Mouse (Mus musculus) large intestine, adult 2 months (tissue): Measurements from ENCODE around the gene Fam69a. TPM values are rescaled to one million over a fixed set of nuclear protein-coding genes. Genes with fewer than 3 reads are reported as not detected.
"Not testable (repeated sequence)": the region's sequence is repeated elsewhere in the genome, so short reads cannot be mapped to it uniquely, and the experiment has no call there.

ENCODE experiments used
- DNase-seq: peaks from one replicate; pipeline ENCODE4 v3.0.0-alpha.2; 2012; ENCODE audit warnings: low read depth, low spot score
- WGBS: fragments of 180-500 bp; shearing (Covaris S2); methylation state at CpG from one replicate; pipeline ENCODE4 v1.1.7; 2018; 5-methylcytosine and 5-hydroxymethylcytosine counted together
- polyA plus RNA-seq: library from polyadenylated mRNA; depleted of rRNA; stranded (reverse); fragments of >200 nt; gene quantifications from 2 replicates; pipeline ENCODE4 v1.2.3, GENCODE M21; 2012; rRNA removed

The Fam69a gene
- 1.8 and 2.5 TPM in 2 replicates for polyA plus RNA-seq

DNA sequence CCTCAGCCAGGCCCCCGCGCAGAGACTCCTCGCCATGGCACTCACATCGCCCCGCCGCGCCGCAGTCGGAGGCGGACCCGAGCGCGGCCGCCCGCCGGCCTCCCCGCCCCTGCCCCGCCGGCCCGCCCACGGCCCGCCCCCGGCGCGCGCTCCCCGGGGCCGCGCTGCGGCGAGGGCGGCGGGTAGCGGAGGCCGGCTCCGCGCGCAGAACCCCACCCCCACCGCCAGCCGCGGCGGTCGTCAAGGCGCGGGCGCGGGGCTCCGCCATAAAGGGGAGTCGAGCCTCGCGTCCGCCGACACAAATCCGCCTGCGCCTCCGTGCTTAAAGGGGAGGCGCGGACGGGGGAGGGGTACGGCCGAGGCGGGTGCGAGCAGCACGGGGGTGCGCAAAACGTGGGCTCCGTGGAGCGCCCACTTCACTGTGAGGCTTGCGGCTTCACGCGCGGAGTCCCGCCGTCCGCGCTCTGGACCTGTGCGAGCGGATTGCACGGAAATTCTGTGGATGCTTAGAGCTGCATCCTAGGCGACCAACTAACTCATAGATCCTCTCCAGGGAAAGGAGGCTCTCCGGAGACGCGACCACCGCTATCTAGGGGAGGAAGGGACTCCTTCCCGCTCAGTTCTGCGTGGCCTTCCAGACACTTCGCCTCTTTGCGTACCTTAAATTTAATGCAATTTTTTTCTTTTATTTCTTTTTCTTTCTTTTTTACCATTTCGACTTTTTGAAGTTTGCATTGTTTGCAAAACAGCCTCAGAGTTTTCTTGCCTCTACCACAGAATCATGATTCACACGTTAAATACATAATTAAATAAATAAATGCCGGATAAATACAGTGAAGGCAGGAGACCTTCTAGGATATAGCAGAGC is at the start of gene Fam69a:
Fam69a (minus strand) TSS at position 119 of the 868 bp plus-strand sequence.
- WGBS: under 1% methylated on average over 89 of the region's 91 CpGs
- no peak for DNase-seq

DNA sequence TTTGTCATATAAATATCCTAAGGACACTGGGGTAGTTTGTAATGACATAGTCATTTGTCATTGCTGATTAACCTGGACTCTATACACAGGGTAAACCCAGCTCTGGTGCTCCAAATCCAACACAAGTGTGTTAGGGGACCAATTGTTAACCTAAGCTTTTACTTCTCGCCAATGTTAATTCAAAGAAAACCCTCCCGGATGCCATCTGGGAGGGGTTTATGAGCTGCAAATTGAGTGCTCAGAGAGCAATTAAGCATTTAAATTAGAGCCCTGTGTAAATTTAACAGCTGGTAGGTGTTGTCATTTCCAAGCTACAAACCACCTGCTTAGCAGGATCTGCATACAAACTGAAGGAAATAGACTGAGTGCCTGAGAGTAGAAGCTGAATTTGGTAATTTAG is 48.6 kb upstream of the Fam69a start:
- 5% methylated on average over 2 of the region's 2 CpGs for WGBS
- DNase-seq: no peak

DNA sequence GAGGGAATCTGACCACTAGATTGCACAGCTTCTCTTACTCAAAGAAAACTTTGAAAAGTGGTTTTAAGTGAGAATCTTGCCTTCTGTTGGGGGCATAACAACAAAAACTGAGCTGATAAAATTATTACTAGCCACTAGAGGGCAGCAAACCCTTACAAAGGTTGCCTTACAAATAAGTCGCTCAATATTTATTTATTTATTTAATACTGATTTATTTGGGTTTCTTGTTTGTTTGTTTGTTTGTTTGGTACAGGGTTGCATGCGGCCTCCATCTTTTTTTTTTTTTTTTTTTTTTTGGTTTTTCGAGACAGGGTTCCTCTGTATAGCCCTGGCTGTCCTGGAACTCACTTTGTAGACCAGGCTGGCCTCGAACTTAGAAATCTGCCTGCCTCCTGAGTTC is 47.3 kb upstream of the Fam69a start:
- DNase-seq: no peak
- 31% methylated on average over 4 of the region's 4 CpGs for WGBS

DNA sequence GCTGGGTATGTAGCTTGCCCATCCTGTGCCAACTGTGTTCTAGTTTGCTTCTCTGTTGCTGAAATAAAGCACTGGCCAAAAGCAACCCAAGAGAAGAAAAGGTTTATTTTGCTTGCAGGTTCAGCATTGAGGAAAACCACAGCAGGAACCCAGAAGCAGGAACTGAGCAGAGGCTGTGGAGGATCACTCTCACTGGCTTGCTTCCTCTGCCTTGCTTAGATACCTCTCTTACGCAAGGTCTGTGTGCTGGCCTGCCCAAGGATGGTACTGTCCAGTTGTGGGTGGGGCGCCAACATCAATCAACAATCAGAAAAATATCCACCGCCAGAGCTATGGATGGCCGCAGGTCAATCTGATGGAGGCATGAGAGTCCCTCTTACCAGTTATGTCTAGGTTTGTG is 44.4 kb upstream of the Fam69a start:
- whole genome bisulfite sequencing: 88% methylated on average over 4 of the region's 4 CpGs
- no peak for DNase-seq

DNA sequence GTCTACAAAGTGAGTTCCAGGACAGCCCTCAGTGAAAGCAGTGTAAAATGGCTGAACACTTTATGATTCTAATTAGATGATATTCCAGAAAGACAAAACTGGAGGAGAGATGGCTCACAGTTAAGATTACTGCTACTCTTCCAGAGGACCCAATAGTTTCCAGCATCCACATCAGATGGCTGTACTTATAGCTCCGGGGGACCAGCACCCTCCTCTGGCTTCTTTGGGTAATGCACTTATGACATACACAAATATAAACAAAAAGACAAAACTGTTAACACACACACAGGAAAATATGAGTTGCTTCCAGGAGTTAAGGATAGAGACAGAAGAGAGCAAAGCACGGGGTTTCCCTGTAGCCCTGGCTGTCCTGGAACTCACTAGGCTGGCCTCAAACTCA is 43.1 kb upstream of the Fam69a start:
- DNase-seq: no peak
- WGBS: 74% methylated on average over 2 of the region's 2 CpGs

DNA sequence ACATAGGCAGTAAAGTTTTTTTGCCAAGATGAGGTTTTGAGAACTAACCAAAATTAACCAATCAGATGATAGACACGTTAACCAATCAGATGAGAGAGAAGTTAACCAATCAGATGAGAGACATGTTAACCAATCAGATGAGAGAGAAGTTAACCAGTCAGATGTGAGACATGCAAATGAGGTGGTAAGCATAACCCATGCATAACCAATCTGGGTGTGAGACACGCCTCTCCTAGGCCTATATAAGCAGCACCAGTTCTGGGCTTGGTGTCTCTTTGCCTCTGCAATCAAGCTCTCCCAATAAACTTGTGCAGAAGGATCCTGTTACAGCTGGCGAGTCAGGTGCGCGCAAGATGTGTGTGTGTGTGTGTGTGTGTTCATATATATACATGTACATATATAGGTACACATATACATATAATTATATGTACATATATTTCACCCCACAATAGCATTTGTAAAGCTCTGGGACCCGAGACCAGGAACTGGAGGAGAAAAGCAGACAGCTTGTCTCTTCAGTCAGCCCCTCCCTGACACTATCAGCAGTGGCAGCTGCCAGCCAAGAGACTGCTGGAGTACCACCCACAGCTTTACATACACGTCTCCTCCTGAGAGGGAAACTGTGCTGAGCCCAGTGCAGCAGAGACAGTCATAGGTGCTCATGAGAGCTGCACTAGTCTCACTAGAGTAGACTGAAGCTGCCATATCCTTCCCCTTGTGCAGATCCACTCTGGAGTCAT is 42.1 kb upstream of the Fam69a start:
- 89% methylated on average over 7 of the region's 7 CpGs for WGBS
- DNase-seq: not testable (repeated sequence)

DNA sequence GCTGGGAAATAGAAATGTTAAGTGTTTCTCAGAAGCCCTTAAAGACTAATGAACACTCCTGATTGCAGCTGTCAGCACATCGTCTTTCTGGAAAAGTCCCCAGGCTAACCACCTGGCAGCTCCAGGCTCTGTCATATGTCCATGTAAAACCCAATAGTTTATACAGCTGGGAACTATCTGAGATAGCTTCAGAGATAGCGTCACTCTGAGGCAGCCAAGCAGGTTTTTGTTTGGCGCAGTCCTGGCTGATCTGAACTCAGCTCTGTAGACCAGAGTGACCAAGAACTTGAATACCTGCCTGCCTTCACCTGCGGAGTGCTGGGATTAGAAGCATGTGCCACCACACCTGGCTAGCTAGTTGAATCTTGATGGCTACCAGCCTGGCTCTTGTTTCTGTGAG is 41.3 kb upstream of the Fam69a start:
- WGBS: 67% methylated on average over 4 of the region's 4 CpGs
- no peak for DNase-seq

DNA sequence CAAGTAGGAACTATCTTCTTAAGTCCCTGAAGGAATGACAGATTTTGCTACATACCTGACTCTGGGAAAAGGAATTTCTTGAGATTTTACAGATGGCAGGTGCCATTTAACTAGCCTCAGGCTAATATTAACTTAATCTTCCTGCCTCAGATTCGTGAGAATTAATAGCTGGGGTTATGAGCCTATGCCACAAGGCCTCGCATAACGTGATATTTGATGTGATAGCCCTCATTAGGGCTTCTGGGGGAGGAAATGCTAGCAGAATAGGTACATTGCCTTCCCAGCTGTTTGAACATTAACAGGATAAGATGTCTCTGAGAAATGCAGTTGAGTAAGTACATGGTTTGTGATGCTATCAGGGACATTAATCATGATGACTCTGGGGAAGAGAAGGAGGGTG is 34.5 kb upstream of the Fam69a start:
- WGBS: 60% methylated on average over 3 of the region's 3 CpGs
- no peak for DNase-seq

DNA sequence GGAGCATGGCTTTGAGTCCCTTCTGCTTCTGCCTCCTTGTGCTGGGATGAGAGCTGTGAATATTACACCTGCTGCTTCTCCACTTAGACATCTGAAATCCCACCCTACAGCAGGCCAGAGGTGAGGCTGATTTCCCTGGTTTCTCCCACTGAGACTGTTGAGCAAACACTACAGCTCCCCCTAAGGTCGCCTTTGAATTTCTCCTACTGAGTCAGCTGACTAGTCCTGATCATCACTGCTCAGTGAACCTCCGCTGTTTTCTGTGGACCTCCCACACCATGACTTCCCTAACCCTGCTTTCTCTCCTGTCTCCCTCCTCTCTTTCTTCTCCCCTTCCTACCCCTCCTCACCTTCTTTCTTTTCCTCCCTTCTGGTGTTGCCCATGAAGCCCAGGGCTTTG is 32.5 kb upstream of the Fam69a start:
- no peak for DNase-seq
- 38% methylated on average over 2 of the region's 2 CpGs for WGBS

DNA sequence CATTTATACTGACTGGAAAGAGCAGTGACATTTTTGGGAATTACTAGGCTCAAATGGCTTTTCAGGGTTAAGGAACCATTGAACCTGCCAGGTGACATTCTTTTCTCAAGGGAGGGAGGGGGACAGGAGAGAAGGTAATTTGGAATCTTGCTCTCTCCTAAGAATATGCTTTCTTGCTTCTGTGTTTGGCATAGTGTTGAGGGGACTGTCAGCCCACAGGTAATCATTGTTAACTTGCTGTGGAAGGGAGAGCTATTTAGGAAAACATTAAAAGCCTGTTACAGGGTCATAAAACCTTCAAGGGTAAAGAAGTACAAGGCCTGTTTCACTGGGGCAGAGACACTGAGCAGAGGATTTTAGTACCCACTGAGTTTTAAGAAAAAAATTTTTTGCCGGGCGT is 30.3 kb upstream of the Fam69a start:
- DNase-seq: no peak
- 47% methylated on average over 2 of the region's 2 CpGs for WGBS

DNA sequence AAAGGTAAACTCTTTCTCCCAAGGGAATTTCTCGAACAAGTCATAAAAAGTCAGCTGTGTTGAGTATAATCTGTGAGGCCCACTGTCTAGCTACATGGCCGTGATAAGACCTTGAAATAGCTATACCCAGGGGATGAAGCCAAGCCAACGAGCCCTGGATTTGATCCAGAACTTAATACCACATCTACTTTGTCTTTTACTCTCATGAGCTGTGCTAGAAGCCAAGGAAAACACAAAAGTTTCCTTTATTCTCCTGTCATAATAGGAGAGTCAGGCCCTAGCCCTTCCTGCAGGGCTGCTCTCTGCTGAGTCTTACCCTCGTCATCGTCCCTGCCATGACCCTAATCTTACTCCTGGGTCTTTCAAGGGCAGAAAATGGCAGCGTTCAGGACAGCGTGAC is 28.5 kb upstream of the Fam69a start:
- WGBS: 31% methylated on average over 7 of the region's 7 CpGs
- DNase-seq: no peak

DNA sequence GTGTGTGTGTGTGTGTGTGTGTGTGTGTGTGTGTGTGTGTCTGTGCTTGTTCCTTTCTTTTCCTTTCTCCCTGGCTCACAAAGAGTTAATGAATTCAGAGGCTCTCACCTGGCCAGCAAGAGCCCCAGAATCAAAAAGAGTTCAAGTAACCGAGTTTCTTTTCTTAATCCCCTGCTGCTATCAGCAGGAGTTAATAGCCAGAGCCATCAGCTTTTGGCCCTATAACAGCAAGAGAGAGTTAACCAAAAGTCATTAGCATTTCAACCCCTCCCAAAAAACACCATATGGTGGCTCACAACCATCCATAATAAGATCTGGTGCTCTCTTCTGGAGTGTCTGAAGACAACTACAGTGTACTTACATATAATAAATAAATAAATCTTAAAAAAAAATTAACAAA is 27.3 kb upstream of the Fam69a start:
- WGBS: 68% methylated on average over 1 of the region's 1 CpGs
- DNase-seq: no peak

DNA sequence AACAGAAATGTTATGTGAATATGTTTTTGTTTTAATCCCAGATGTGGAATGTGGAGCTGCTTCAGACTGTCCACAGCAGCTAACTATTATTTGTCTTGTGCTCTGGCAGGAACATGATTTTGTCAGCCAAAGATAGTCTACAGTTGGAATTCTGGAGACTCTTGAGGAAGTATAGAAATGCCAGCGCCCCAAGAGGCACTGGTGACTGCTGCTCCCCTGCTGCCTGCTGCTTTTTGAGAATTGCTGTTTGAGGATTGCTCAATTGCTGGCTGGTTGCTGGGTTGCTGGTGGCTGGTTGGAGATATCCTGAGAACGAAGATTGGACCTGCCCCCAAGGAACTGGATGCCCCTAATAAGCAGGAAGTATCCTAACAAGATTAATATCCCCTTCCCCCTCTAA is 22.8 kb upstream of the Fam69a start:
- DNase-seq: no peak
- 26% methylated on average over 2 of the region's 2 CpGs for WGBS

DNA sequence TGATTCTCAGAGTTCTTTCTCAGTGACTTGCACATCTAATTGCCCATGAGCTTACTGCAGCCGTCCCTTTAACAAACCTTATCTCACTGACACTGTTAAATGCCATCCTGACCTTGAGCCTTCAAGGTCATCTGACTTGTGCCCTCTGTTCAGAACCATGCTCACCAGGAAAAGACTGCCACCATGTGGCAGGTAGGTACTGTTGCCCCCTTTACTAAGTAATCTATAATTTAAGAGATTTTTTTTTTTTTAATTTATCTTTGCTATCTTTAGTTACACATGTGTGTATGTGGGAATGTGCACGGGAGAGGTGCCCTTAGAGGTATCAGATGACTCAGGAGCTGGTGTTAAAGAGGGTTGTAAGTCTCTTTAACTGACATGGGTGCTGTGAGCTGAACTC is 18.2 kb upstream of the Fam69a start:
- WGBS: 12% methylated on average over 2 of the region's 2 CpGs

DNA sequence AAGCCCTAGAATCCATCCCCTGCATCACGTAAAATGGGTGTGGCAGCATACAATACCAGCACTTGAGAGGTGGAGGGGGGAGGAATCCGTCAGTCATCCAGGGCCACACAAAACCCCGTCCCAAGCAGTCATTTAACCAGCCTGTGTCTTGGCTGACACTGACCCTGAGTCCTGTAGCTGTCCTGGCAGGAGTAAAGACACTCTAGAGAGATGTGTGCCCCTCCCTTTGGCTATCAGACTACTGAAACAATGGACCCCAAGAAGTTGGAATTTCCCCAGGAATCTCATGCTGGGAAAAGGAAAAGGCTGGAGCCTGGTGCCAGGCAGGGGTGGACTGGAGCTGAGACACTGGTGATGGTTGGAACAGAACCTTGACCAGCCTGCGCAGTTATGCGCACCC is 15.8 kb upstream of the Fam69a start:
- 60% methylated on average over 5 of the region's 5 CpGs for WGBS
- no peak for DNase-seq

More for the DNA sequence above, 18.2 kb upstream of the Fam69a start:
- no peak for DNase-seq

DNA sequence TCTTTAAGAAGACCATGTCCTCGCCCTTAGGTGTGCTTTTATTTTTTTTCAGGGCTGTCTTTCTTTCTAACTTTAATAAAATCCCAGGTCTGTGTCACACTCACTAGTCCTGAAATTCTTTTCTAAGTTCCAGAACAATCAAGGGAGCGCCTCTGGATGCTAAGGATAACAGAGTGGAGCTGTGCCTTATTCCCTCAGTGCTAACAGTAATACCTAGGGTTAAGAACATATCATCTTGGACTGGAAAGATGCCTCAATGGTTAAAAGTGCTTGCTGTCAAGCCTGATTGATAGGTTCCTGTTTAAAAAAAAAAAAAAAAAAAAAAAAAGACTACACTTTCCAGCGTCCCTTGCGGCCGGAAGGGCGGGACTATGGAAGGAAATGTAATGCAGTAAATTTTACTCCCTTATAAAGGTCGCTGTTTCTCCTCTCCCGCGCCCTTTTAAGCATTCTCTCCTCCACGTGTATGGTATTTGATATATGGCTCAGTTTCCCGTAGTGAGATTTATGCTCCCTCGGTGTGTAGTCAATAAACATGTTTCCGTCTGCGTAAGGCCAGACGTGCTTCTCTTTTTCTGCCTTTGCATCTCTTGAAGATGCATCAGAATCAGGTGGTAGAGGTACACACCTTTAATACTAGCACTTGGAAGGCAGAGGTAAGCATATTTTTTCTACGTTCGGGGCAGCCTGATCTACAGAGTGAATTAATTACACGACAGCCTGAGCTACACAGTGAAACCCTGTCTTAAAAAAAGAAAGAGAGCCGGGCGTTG is 14.1 kb upstream of the Fam69a start:
- DNase-seq: no peak
- 13% methylated on average over 20 of the region's 20 CpGs for WGBS

DNA sequence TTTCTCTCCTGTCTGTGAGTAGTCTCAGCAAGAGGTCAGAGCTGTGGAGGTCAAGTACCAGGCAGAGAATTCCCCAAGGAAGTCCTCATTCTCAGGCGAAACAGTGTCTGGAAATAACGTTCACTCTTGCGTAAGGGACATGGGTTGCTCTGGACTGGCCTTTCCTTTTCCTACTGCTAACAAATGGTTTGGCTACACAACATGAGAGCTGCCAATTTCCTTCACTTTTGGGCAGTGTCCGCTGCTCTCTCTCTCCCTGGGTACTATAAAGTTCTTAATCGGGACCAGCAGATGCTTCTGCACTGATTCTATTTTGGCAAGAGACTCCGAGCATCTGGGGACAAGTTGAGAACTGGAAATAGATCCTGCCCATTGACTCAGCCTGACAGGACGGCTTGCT is 10.8 kb upstream of the Fam69a start:
- 47% methylated on average over 7 of the region's 7 CpGs for whole genome bisulfite sequencing
- DNase-seq: no peak

DNA sequence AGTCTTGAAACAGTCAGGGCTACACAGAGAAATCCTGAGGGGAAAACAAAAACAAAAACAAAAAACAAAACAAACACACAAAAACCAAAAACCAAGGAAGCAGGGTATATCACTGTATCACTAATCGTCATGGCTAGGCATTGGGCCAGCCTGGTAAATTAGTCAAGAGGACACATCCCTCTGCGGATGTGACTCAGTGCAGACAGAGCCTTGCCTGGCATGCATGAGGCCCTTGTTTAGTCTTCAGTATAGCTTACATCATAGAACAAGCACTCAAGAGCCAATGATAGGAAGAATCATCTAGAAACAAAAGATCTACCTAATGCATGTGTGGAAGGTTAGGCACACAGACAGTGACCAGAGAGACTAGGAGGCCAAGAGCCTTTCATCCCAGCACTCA is 9.1 kb upstream of the Fam69a start:
- WGBS: 74% methylated on average over 2 of the region's 2 CpGs
- DNase-seq: no peak

DNA sequence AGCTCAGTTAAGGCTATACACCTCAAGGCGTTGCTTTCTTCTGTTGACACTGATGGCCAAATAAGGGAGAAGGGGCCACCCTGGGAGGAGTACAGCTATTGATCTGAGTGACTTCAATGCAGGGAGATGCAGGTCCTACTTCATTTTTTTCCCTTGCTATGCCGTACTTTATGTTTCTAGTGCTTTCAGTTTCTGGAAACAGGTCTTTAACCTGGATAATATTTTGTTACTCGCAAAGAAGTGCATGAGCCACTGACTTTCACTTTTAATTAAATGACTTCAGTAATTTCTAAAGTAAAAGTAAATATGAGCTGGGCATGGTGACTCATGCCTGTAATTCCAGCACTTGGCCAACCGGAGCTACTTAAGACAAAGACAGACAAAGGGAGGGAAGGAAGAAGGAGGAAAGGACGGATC is 958 bp upstream of the Fam69a start:
- WGBS: 2% methylated on average over 5 of the region's 5 CpGs
- no peak for DNase-seq

DNA sequence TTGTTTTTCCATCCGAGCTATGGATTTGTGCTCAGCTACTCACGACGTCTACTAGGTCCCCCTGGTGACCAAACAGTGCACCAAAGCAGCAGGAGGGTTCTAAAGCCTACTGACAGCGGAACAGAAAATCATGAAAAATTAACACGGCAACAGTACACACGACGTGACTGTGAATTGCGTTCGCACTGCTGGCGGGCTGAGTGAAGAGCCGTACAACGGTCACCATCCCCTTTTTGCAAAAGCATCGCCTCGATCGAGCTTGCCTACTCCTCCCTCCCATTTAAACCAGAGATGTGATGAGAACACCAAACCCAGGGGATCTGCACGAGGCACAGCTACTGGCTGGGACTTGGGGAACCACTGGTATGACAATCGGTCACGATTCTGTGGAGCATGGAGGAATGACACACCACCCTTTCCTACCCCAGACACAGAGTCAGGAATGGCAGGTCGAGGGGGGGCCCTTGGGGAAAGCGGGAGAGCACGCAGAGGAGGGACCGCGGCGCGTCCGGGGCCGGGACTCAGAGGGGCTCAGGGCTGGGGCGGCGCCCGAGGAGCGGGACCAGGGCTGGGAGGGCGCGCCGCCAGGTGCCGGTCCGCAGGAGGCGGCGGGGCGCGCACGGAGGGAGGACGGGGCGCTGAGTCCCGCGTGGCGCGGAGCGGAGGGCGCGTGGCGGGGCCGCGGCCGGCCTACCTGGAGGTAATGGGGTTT is 474 bp downstream of the Fam69a start:
- no peak for DNase-seq
- WGBS: under 1% methylated on average over 51 of the region's 54 CpGs
